Mouse (Mus musculus): ENCODE data around the gene Thbd.

Gene Thbd

GRCm38 (mm10) chr2:148379899-148380413 lies 28.0 kb downstream of the Thbd start:
- DNase-seq: no peak

GRCm38 (mm10) chr2:148378817-148379342 lies 29.1 kb downstream of the Thbd start:
- no peak for DNase-seq

GRCm38 (mm10) chr2:148375326-148376150 lies 32.5 kb downstream of the Thbd start:
- DNase-seq: peak; percentile 60

- DNase-seq: no peak
Observed at GRCm38 (mm10) chr2:148373602-148374071, 34.4 kb downstream of the Thbd start.

GRCm38 (mm10) chr2:148371743-148372630 lies 36.0 kb downstream of the Thbd start:
- DNase-seq: no peak

GRCm38 (mm10) chr2:148365227-148365626 lies 42.8 kb downstream of the Thbd start:
- DNase-seq: no peak

- DNase-seq: no peak
Observed at GRCm38 (mm10) chr2:148364536-148364935, 43.5 kb downstream of the Thbd start.

GRCm38 (mm10) chr2:148357145-148357544 lies 50.8 kb downstream of the Thbd start:
- DNase-seq: no peak
